Mouse (Mus musculus) kidney, adult 10 weeks (tissue): ENCODE data around the gene Hspa1b. TPM values are rescaled to one million over a fixed set of nuclear protein-coding genes. Genes with fewer than 3 reads are reported as not detected.

Experiments
- polyA plus RNA-seq: library from polyadenylated mRNA; stranded (reverse); fragments of 350-450 nt; fragmentation: Illumina TruSeq; extraction: RNeasy Lipid Tissue Mini Kit (QIAGEN cat#74804); gene quantifications from one replicate; pipeline ENCODE4 v1.2.3, GENCODE M21; 2014; ENCODE audit warnings: low read depth, low replicate concordance

The Hspa1b gene
- 17.9 TPM for polyA plus RNA-seq

DNA sequence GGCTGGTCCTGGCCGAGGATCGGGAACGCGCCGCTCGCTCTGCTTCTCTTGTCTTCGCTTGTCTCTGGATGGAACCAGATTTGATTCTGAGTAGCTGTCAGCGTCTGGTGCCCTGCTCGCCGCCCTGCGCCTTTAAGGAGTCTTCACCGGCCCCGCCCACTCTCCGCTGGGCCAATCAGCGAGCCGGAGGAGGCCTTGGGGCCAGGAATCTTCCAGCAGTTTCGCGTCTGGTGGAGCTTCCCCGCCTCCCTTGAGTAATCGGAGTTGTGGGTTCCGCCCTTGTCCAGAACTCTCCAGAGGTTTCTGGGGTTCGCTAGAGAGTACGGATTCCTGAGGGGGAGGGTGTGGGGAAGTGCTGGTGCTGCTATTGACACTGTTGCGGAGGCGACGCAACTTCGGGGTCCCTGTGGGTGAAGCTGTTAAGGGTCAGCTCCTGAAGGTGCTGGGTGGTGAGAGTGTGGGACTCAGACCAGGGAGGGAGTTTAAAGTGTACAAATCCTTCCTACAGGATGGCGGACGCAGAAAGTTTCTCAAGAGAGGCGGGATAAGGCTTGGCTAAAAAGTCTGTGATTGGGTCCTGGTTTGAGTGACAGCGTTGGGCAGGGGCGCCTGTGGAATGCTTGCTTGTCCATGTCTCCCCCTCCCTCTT, at the start of gene Hspa1b:
Gene Hspa1b (minus strand): TSS at position 109 of the 649 bp plus-strand sequence.

DNA sequence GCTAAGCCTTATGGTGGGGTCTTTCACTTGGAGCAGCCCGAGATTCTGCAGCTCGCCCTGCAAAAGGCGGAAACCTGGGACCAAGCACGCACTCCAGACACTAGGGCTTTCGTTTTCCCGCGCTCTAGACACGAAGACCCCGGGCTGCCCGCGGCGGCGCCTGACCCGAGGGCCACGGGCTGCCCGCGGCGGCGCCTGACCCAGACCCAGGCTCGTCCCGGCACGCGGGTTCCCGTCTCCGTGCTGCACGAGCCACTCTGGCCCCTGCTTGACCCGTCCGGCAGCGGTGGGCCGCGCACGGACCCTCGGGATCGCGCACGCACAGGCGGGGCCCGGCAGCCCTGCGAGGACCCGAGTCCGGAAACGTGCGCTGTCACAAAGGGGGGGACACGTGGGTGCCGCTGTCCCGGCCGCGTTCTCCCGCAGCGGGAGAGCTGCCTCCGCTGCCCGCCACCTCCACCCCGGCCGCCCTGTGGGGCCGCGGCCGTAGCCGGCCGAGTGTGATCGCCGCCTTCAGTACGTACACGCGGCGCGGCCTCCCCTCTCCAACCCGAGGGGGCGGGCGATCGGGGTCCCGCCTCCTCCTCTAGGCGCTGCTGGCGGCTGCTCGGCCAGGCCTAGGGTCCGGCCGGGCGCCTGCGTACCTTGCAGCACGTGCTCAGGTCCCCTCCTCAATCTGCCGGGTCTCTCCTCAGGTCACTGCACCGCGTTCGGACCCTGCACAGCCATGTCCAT, 41.8 kb upstream of the Hspa1b start, which contains the start of gene Vars:
Gene Vars (plus strand): TSS at position 271 of the 735 bp plus-strand sequence.

DNA sequence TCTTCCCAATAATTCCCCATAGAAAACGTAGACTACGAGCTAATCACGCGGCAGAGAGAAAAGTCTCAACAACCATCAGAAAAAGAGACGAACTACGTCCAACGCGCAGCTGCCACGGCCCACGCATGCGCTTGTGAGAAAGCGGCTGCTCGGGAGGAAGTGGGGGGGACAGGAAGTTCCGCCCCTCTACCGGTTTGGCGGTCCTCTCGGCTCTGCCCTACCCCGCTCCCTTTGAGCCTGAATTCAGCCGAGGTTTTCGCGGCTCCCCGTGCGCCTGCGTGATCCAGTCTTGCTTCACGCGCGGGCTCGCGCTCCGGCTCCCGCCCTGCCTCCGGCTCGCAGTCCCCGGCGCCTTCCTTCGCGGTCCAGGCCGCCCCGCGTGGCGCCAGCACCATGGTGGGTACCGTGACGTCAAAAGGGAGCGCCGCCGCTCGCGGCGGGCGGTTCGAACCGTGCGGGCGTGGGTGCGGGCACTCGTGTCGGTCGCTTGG, 22.7 kb upstream of the Hspa1b start, which contains the start of gene Lsm2:
Gene Lsm2 (plus strand): TSS at position 173 of the 491 bp plus-strand sequence.

DNA sequence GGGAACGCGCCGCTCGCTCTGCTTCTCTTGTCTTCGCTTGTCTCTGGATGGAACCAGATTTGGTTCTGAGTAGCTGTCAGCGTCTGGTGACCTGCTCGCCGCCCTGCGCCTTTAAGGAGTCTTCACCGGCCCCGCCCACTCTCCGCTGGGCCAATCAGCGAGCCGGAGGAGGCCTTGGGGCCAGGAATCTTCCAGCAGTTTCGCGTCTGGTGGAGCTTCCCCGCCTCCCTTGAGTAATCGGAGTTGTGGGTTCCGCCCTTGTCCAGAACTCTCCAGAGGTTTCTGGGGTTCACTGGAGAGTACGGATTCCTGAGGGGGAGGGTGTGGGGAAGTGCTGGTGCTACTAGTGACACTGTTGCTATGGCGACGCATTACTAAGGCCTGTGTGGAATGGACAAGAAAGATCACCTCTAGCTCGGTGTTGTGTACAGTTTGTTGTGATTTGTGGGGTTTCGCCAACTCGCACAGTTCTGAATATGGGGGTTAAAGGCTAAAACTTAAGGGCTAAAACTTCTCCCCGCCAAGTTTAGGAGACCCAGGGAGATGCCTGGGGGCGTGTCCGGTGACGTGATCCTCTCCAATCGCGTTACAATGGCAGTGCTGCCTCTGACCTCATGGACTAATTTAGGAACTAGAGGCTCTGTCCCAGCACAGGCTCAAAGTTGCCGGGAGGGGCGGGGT, 13.2 kb upstream of the Hspa1b start, which contains the start of the genes Hspa1a and Hspa1l:
Gene Hspa1a (minus strand): TSS at position 88 of the 681 bp plus-strand sequence.
Gene Hspa1l (plus strand): TSS at position 635 of the 681 bp plus-strand sequence.

DNA sequence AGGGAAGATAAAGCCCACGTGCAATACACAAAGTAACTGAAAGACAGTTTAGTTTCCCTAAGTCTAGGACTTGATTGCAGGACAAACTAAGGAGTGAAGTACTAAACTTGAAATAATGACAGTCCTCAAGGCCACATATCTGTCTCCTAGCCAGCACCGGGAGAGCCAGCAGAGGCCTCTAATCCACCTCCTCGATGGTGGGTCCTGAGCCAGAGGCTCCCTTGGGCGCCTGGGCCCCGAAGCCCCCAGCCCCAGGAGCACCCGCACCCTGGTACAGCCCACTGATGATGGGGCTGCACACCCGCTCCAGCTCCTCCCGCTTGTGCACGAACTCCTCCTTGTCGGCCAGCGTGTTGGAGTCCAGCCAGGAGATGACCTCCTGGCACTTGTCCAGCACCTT, 10.8 kb upstream of the Hspa1b start, which contains the start of gene Gm20481:
Gene Gm20481 (plus strand): TSS at position 91 of the 400 bp plus-strand sequence.

DNA sequence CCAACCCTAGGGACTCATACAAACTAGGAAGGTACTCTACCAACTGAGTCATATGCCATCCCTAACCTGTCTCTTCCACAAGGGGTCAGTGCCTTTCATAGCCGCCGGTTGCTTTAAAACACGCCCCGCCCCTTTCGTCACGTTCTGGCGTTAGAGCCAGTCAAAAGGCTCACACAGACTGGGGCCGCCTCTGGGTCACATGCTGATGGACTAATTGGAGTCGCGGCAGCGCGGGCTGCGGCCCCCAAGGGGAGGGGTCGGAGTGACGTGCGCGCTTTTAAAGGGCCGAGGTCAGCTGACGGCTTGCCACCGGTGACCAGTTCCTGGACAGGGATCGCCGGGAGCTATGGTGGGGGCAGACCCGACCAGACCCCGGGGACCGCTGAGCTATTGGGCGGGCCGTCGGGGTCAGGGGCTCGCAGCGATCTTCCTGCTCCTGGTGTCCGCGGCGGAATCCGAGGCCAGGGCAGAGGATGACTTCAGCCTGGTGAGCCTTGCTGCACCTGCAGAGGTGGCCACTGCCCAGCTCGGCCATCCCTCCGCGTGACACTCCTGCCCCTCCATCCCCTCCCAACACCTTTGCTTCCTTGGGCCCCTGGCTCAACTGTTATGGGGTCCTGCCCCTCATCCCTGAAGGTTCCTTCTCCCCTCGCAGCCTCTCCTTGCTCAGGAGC, 27.8 kb downstream of the Hspa1b start, which contains the start of gene Neu1:
Gene Neu1 (plus strand): TSS at position 193 of the 674 bp plus-strand sequence.

DNA sequence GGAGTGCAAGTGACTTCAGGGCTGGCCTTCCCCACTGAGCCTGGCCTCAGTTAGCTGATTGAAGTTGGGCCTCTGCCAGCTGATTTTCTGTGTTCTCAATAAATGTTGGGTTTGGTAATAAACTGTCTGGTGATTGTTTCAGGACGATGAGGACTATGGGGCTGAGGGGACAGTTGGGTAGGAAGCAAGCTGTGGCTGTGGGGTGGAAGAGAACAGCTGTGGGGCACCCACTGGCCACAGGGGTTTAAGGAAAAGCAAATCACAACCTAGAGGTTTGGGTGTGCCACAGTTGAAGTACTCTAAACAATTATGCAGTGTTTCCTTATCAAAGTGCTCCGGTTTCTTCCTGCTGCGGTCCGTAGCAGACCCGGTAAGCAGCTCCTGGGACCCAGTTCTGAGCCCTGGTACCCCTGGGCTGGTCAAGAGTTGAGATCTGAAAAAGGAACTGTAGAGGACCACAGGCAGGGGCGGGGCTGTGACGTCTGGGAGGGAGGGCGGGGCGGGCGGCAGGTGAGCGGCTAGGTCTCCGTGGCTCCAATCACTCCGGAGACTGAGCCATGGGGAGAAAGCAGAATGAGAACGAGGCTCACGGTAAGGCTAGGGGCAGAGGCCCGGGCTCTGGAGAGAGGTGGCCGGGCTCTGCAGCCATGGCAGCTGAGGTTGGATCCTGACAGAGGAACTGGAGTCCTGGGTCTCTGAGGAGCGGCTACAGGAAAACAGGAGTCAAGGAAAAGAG, 44.9 kb downstream of the Hspa1b start, which contains the start of gene Slc44a4:
Gene Slc44a4 (plus strand): TSS at position 537 of the 736 bp plus-strand sequence.

Other genes with a start within 250 kb of the Hspa1b start
- gene C4b, start 215.4 kb downstream of the Hspa1b start, polyA plus RNA-seq: not detected
- gene Cyp21a1, start 154.7 kb downstream of the Hspa1b start, polyA plus RNA-seq: not detected
- gene Stk19, start 122.3 kb downstream of the Hspa1b start, polyA plus RNA-seq: 2.6 TPM
- 3.0 TPM for gene Dxo, start 122.2 kb downstream of the Hspa1b start, polyA plus RNA-seq
- gene Skiv2l, start 109.0 kb downstream of the Hspa1b start, polyA plus RNA-seq: 2.3 TPM
- 1.4 TPM for gene Nelfe, start 108.8 kb downstream of the Hspa1b start, polyA plus RNA-seq
- gene Cfb, start 96.7 kb downstream of the Hspa1b start, polyA plus RNA-seq: 38.0 TPM
- gene Zbtb12, start 79.8 kb downstream of the Hspa1b start, polyA plus RNA-seq: 1.5 TPM
- 16.3 TPM for gene Gm20547, start 77.2 kb downstream of the Hspa1b start, polyA plus RNA-seq
- 7.3 TPM for gene C2, start 61.0 kb downstream of the Hspa1b start, polyA plus RNA-seq
- gene Ehmt2, start 60.8 kb downstream of the Hspa1b start, polyA plus RNA-seq: 7.7 TPM
- 8.2 TPM for gene Slc44a4, start 44.8 kb downstream of the Hspa1b start, polyA plus RNA-seq
- gene Neu1, start 28.0 kb downstream of the Hspa1b start, polyA plus RNA-seq: 25.6 TPM
- gene Gm20481, start 10.7 kb upstream of the Hspa1b start, polyA plus RNA-seq: not detected
- gene Hspa1a, start 12.9 kb upstream of the Hspa1b start, polyA plus RNA-seq: 8.4 TPM
- not detected for gene Hspa1l, start 13.5 kb upstream of the Hspa1b start, polyA plus RNA-seq
- 12.6 TPM for gene Lsm2, start 22.6 kb upstream of the Hspa1b start, polyA plus RNA-seq
- 5.7 TPM for gene Vars, start 41.7 kb upstream of the Hspa1b start, polyA plus RNA-seq
- not detected for gene Vwa7, start 57.3 kb upstream of the Hspa1b start, polyA plus RNA-seq
- gene Sapcd1, start 68.8 kb upstream of the Hspa1b start, polyA plus RNA-seq: not detected
- gene Msh5, start 87.5 kb upstream of the Hspa1b start, polyA plus RNA-seq: 1.1 TPM
- gene Clic1, start 90.7 kb upstream of the Hspa1b start, polyA plus RNA-seq: 25.4 TPM
- gene Ddah2, start 99.8 kb upstream of the Hspa1b start, polyA plus RNA-seq: 0.97 TPM
- gene Ly6g6c, start 106.2 kb upstream of the Hspa1b start, polyA plus RNA-seq: not detected
- 1.1 TPM for gene Mpig6b, start 106.9 kb upstream of the Hspa1b start, polyA plus RNA-seq
- not detected for gene Ly6g6e, start 117.7 kb upstream of the Hspa1b start, polyA plus RNA-seq
- not detected for gene Ly6g6d, start 118.8 kb upstream of the Hspa1b start, polyA plus RNA-seq
- not detected for gene Ly6g6f, start 126.4 kb upstream of the Hspa1b start, polyA plus RNA-seq
- gene Abhd16a, start 130.0 kb upstream of the Hspa1b start, polyA plus RNA-seq: 7.6 TPM
- gene Ly6g5c, start 149.0 kb upstream of the Hspa1b start, polyA plus RNA-seq: not detected
- gene Ly6g5b, start 156.2 kb upstream of the Hspa1b start, polyA plus RNA-seq: not detected
- gene Gpank1, start 162.2 kb upstream of the Hspa1b start, polyA plus RNA-seq: 0.85 TPM
- 187 TPM for gene Csnk2b, start 162.8 kb upstream of the Hspa1b start, polyA plus RNA-seq
- gene D17H6S53E, start 167.1 kb upstream of the Hspa1b start, polyA plus RNA-seq: 0.53 TPM
- gene Apom, start 172.8 kb upstream of the Hspa1b start, polyA plus RNA-seq: 4.8 TPM
- gene Bag6, start 175.9 kb upstream of the Hspa1b start, polyA plus RNA-seq: 3.9 TPM
- 2.1 TPM for gene Prrc2a, start 205.7 kb upstream of the Hspa1b start, polyA plus RNA-seq
- gene Aif1, start 216.8 kb upstream of the Hspa1b start, polyA plus RNA-seq: 2.3 TPM
- gene Lst1, start 229.2 kb upstream of the Hspa1b start, polyA plus RNA-seq: not detected
- not detected for gene Ltb, start 235.2 kb upstream of the Hspa1b start, polyA plus RNA-seq
- not detected for gene Tnf, start 242.8 kb upstream of the Hspa1b start, polyA plus RNA-seq
- not detected for gene Lta, start 246.1 kb upstream of the Hspa1b start, polyA plus RNA-seq